Mouse (Mus musculus): ENCODE measurements around the gene Ppfia1.

The Ppfia1 gene

DNA sequence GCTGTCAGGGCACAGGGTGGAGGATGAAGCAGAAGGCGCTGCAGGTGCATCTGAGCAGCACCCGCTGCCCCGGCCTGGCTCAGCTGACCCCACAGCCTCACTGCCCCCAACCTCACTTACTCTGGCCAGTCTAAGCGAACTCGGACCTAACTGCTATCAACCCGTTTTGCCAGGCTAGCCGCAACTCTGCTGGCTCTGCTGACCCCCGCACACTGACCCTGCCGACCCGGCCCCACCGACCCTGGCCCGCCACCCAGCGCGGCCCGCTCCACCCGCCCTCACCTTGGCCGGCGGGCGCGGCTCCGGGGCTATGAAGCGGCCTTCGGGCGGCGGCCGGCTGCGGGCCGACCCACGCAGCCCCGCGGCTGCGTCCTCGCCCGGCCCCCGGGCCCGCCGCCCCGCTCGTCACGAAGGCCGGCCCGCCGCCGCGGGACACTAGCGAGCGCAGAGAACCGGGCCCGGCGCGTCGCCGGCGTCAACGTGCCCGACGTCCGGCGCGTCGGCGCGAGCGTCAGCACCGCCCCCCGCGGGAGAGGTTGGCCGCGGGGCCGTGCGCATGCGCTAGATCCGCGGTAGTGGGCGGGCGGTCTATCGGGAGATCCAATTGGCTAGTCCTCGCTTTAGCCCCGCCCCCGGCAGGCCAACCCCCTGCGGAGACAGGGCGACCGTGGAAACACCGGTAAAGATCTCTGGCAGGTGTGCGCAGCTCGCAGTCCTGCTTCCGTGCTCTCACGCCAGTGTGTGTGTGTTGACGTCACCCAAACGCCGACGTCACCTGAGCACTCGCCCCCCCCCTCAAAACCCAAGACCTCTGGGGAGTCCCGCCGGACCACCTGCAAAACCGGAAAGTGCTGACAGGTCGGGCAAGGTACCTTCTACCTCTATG, at the start of gene Ppfia1:
TSS of gene Ppfia1 (minus strand) at position 493 of the 886 bp plus-strand sequence.
- in situ Hi-C loops (cut with MboI; ENCODE audit: low sequenced_read_pairs) = no loop called here

DNA sequence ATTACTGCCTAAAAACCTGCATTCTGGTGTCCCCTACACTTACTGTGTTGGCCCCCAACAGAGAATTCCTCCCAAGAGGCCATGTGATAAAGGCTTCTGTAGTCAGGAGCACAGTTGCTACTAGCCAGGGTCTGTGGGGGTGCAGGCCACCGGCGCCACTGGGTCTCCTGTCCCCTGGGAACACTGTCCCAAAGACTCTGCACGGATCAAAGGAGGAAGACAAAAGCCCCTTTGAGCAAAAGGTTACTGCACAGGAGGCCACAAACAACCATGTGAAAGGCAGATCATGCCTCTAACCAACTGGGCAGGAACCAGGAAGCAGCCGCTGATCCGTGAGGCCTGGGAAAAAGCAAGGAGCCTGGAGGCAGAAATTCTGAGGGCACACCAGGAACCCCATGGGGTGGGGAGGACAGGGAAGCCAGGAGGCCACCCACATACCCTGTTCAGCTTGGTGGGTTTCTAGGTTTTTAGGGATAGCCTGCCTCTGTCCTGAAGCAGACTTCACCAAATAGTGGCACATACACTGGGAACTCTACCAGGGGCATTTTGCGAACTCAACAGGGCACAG, 46.9 kb upstream of the Ppfia1 start:
- in situ Hi-C loops (cut with MboI; ENCODE audit: low sequenced_read_pairs) = no loop called here

DNA sequence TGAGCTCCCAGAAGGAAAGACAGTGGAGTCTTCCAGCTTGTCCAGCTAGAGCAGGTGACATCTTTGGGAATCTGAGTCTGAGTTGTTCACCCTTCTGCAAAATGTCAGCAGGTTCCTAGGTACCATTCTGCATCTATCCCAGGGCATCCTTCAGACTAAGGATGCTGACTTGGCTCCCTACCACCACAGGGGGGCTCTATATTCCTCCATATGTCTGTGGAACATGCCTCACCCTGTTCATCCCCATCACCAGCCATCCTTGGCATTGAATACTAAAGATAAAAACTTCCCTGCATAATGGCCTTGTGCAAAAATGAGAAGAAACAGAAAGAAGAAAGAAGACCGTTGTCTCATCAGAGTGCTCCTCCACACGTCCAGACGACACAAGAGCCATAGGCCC, 36.0 kb upstream of the Ppfia1 start:
- in situ Hi-C loops (cut with MboI; ENCODE audit: low sequenced_read_pairs) = no loop called here

DNA sequence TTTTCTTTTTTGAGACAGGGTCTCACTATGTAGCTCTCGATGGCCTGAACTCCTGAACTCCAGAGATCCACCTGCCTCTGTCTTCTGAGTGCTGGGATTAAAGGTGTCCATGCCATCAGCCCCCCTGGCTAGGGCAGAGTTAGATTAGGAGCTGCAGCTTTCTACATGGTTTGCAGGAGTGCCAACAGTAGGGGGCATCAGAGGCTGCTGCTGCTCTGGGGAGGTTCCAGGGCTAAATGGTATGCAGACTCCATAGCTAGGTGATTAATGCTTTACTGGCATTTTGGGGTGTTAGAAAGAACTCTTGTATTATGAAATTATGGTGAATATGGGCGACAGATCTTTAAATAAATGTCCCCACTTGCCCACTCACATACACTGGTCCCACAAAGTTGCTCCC, 33.8 kb upstream of the Ppfia1 start:
- in situ Hi-C loops (cut with MboI; ENCODE audit: low sequenced_read_pairs) = no loop called here

DNA sequence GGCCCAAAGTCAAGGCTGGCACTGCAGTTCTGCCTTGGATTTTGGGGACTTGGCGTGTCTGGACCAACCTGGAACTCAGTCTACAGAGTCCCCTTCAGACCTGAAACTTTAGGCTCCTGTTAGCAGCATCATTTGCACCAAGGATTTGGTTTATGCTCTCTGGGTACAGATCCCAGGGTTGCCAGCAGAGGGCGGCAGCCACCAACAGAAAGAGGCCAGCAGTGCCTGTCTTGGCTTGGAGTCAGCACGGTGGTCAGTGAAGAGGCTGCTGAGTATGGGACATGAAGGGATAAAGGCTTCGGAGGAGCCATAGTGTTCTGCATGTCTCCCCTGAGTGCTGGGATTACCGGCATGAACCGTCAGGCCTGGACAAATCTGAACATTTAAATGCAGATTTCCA, 32.1 kb upstream of the Ppfia1 start:
- in situ Hi-C loops (cut with MboI; ENCODE audit: low sequenced_read_pairs) = no loop called here

DNA sequence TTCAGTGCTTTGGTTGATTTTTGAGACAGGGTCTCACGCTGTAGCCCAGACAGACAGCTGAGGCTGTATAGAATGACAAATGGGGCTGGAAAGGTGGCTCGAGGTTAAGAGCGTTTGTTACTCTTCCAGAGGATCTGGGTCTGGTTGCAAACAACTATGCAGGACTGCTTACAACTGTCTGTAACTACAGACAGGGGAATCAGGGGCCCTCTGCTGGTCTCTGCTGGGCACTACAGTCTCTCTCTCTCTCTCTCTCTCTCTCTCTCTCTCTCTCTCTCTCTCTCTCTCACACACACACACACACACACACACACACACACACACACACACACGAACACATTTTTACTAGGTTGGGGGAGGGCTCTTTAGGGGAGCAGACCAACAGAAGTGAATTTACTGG, 30.1 kb upstream of the Ppfia1 start:
- in situ Hi-C loops (cut with MboI; ENCODE audit: low sequenced_read_pairs) = loop anchor here (5.0 kb wide), 1 partner anchor 189 kb away; no protein-coding TSS in a partner anchor

DNA sequence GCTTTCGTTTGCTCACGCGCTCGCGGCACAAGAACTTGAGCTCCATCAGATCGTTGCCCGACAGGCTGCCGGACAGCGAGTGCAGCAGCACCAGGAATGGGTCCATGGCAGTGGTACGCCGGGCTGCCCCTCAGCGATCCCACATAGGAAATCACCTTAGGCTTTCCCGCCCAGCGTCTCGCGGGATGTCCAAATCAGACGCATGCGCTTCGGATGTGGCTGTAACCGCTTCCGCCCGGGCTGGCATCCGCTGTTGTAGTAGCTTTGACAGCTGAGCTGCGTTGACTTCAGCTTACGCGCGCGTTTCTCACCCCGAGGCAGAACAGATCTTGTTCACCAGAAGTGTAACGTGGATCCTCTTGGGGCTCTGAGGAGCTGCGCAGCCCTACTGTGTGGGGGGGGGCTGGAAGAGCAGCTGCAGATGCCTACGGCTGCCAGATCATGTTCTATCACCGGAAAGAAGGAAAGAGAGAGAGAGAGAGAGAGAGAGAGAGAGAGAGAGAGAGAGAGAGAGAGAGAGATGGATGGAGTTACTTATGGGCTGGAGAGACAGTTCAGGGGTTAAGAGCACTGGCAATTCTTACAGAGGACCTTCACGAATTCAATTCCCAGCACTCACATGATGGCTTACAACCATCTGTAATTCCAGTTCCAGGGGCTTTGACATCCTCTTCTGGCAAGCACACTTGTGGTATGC, 28.9 kb upstream of the Ppfia1 start, which contains the start of gene Fadd:
TSS of gene Fadd (minus strand) at position 180 of the 697 bp plus-strand sequence.
- in situ Hi-C loops (cut with MboI; ENCODE audit: low sequenced_read_pairs) = loop anchor here (5.0 kb wide), 1 partner anchor 190 kb away; no protein-coding TSS in a partner anchor

DNA sequence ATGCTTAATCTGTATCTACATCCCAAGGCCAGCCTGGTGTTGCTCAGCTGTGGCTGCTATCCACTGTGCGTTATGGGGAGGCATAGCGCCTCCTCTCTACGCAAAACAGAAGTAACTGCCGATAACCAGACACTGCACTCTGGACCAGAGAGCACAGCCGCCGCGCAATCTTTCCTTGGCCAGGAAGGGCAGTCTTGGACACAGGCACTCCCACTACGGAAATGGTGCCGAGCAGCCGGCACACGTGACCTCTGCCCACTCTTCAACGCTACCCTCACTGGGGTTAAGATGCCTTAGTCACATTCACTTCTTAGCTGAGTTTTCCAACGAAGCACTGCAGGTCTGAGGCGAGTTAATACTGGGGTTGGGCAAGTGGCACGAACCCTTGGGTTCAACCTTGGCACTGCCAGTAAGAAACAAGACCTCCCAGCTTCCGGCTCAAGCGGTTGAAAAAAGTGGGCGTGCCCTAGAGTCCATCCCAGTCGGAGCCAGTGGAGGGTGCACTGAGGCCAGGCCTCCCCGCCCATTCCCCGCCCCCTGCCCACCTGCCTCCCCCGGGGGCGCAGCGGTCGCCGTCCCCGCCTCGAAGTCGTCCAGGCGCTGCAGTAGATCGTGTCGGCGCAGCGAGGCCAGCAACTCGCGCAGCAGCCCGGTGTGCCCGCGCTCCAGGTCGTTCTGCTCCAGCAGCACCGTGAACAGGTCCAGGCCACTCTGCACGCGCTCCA, 28.2 kb upstream of the Ppfia1 start:
- in situ Hi-C loops (cut with MboI; ENCODE audit: low sequenced_read_pairs) = loop anchor here (5.0 kb wide), 1 partner anchor 191 kb away; no protein-coding TSS in a partner anchor

DNA sequence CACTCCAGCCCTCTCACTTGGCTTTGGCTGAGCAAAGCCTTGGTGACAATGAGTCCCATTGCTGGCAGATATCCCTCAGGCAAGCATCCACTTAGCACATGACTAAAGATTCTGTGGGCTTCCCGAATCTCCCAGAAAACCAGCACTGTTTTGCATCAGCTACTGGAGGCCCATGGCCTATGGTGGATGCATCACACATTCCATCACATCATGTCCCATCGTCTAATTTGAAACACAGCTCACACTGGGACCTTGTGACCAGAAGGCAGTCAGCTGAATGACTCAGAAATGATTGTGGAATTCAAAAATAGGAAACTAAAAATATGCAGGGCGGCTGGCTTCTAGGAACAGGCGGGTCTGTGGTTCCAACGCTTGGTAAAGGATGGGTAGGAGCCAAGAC, 24.3 kb upstream of the Ppfia1 start:
- in situ Hi-C loops (cut with MboI; ENCODE audit: low sequenced_read_pairs) = no loop called here

DNA sequence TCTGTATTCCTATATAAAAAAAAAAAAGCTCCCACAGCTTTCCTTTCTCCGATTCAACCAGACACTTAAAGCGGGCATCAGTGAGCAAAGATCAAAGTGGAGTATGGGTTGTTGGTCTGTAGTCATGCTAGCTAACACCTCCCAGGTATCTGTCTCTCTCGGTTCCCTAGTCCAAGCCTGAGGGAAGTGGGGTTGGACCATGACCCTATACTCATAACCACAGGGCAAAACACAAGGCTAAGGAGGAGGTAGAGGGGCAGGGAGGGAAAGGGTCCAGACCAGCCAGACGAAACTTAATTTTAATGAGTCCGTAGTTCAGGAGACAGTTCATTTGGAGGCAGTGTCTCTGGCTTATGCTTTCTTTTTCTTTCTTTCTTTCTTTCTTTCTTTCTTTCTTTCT, 18.7 kb upstream of the Ppfia1 start:
- in situ Hi-C loops (cut with MboI; ENCODE audit: low sequenced_read_pairs) = no loop called here

DNA sequence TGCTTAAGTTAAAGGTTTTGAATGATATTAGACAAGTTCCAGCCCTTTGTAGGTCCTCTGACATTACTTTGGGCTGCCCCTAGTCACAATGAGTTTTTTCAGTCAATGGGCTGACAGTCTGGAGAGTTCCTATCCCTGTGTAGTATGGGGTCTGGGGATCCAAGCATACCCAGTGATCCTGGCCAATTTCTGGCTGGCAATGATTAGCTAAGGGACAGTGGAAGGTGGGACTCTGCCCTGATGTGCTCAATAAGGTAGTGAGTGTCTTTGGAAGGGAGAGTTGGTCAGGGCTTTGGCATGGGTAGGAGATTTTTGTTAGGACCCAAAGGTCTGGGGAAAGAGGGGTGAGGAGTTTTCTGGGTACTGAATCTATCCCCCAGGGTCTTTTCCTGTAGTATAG, 18.1 kb upstream of the Ppfia1 start:
- in situ Hi-C loops (cut with MboI; ENCODE audit: low sequenced_read_pairs) = no loop called here

DNA sequence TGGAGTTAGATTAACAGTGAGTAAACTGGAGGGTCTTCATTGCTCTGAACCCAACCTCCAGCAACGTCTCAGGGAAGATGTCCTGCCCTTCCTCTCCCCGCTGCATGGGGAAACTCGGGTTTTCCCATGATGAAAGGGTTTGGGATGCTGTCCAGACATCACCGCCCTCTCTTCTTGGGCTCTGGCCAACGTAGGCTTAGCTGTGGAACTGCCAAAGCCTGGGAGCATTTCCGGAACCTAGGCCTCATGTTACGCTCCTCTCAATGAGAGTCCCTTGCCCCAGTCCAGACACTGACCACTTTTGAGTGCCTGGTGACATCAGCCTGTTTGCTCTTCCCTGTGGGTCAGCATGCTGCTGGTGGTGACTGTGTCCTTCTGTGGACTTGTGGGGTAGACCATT, 15.9 kb upstream of the Ppfia1 start:
- in situ Hi-C loops (cut with MboI; ENCODE audit: low sequenced_read_pairs) = no loop called here

DNA sequence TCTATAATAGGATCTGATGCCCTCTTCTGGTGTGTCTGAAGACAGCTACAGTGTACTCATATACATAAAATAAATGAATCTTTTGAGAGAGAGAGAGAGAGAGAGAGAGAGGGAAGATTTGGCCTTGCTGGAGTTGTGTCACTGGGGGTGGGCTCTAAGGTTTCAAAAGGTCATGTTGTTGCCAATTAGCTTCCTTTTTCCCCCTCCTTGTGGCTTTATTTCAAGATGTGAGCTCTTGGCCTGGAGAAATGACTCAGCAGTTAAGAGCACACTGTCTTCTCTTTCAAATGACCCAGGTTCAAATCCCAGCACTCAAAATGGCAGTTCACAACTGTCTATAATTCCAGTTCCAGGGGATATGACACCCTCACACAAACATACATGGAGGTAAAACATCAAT, 14.6 kb upstream of the Ppfia1 start:
- in situ Hi-C loops (cut with MboI; ENCODE audit: low sequenced_read_pairs) = no loop called here

DNA sequence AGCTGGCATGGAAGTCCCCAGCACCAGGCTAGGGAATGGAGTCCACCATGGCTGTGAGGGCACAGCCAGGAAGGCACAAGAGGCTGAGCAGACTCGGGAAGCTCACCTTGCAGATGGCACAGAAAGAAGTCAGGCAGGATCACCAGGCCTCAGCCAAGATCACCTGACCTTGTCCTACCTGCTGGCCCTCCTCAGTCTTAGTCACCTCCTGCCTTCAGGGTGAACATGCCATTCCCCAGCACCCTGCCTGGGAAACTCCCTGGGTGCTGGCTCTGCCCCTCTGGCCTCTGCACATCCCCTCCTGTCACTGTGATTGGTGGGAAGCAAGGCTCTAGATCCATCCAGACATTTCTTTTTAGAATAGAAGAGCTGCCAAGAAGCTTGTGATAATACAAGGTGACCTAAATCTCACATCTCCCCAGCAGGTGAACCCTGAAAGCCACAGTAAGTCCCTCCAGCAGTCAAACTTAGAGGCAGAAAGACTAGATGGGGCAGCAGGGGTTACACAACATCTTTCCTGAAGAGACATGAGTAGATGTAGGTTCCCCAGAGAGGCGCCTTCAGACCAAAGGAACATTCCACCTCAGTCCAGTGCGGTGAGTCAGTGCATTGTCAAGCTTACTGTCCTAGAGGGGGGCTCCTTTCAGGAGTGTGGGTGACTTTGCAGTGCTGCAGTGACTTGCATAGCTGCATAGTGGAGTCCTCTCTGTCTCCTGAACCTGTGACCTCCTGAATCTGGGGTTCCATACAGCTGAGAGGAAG, 13.6 kb upstream of the Ppfia1 start:
- in situ Hi-C loops (cut with MboI; ENCODE audit: low sequenced_read_pairs) = no loop called here

DNA sequence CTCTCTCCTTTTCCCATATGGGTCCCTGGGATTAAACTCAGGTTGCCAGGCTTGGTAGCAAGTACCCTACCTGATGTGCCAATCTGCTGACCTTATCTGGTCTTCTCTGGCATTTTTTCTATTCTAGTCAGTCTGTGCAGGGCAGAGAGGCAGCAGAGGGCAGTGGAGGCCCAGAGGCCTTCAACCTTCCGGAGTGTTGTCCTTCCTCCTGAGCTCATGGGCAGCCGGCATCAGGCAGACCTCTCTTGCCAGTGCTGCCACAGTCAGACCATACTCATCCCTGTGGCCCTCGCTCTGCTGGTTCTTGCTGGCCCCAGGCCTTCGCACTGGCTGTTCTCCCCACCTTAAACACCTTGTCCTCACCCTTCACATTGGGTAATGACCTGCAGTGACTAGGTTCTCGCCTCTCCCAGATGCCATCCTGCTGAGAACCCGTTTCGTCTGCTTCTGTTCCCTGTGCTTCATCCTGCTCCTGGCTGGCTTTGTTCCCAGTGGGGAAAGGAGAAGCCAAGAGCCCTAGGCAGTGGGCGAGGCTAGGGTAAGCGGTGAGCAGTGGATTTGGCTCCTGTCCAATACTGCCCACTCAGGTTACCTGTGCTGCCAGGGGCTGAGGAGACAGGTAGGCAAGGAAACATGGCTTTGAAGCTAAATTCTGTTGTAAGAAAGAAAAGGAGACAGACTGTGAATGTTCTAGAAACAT, 10.1 kb upstream of the Ppfia1 start:
- in situ Hi-C loops (cut with MboI; ENCODE audit: low sequenced_read_pairs) = no loop called here

DNA sequence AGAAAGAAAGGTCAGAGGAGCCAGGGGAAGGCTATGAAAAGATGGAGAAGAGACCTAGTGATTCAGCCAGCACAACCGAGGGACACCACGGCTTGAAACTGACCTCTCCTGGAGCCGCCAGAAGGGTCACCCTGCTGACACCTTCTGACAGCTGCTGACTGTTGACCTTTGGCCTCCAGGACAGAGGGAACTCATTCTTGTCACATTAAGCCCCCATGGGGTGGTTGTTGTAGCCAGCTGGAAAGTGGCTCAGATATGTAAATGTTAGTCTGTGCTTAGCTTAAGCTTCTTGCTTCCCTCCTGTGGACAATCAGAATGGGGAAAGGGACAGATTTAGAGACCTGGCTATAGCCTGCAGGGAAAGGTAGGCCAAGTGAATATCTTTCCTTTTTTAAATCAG, 8.5 kb upstream of the Ppfia1 start:
- in situ Hi-C loops (cut with MboI; ENCODE audit: low sequenced_read_pairs) = no loop called here

DNA sequence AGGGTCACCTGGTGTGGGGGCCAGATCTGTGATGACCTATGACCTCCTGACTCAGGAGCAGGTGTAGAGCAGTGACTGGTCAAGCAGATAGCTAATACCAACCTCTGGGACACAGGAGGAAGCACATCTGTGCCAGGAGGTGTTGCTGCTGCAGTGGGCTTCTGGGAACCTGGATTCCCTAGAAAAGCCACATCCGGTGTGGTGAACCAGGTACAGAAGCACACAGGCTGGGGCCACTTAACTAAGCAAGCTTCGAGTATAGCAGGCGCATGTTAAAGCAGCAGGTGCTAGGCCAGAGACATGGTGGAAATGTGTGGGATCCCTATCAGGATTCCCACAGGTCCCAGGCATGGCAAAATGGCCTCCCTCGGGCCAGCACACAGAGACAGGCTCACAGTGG, 7.1 kb upstream of the Ppfia1 start:
- in situ Hi-C loops (cut with MboI; ENCODE audit: low sequenced_read_pairs) = no loop called here

DNA sequence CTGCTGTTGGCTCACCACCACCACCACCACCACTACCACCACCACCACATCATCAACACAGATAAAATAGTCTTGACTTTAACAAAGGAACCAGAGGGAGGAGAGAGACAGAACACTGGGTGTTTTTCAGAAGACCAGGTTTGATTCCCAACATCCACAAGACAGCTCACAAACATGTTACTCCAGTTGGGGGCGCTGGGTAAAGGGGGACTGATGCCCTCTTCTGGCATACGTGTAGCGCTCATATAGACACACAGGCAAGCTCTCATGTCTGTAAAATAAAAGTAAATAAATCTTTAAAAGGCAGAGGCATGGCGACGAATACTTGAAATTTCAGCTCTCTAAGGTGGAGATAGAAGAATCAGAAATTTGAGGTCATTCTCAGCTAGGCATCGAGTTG, 5.0 kb upstream of the Ppfia1 start:
- in situ Hi-C loops (cut with MboI; ENCODE audit: low sequenced_read_pairs) = no loop called here

DNA sequence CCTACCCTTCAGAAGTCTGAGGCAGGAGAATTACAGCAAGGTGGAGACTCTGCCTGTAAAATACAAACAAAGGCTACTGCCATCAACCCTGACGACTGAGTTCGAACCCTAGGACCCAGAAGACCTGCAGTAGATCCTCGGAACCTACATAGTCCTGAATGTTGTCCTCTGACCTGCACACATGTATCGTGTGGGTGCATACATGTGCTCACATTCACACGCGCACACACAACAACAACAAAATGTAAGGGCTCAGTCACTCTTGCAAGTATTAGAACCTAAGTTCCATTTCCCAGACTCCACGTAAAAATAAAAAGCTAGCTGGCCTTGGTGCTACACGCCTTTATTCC, 569 bp upstream of the Ppfia1 start:
- in situ Hi-C loops (cut with MboI; ENCODE audit: low sequenced_read_pairs) = no loop called here

DNA sequence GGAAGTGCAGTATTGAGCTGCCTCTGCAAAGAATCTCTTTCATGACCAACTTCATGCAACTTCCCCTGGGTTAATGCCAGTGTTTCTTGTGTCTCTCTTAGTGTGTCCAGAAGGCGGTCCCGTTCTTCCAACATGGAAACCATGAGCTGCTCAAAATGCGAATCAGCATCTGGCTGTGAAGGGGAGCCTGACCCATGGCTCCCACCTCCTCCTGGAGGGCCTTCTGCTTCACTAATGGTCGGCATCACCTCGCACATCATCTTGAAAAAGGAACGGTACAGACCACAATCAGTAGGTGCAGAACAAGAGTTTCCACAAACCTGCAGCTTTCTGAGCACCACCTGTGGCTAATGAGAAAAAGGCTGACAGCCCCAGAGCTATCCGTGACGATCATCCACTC, 1.3 kb downstream of the Ppfia1 start:
- in situ Hi-C loops (cut with MboI; ENCODE audit: low sequenced_read_pairs) = no loop called here

Data from CH12F3 (cell line).